Mouse (Mus musculus) T-helper 2 cell (primary cell): ENCODE measurements around the gene Svs1.

Experiments used
- in situ Hi-C: fragments of 300-600 bp; cut with MboI, MseI; formaldehyde crosslinking; loops from one replicate; pipeline ENCODE4 v1.15.1; 2025; ENCODE audit warnings: high pct_unique_total_duplicates

Gene Svs1

DNA sequence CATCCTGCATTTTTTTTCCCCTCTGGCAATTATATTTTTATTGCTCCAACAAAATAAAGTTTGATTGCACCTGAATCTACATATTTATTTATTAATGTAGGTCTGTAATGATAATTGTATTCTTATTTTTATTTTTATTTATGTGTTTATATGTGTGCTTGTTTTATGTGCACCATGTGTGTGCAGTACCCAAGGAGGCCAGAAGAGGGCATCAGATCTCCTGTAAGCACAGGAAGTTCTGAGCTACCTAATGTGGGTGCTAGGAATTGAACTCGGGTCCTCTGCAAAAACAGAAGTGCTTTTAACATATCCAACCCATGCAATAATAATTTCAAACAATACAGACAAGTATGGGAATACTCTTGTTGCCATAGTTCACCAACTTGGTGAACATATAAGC lies 23.0 kb downstream of the Svs1 start:
- in situ Hi-C loops, result no loop called here

DNA sequence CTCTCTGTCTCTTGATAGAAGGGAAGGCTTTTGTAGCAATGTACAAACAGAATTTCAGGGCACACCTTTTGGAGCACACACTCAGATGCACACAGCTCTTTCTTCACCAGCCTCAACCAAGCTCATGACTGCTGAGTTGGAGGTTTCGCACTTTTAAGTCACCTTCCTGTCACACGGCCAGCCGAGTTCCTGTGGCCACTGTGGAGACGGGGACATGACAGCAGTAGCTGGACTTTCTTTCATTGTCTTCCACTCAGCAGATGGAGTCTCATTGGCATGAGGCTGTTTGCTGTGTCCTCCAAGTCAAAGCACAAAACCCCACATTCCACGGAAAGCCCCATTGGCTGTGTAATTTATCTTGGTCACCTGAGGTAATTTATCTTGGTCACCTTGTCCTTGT lies 24.5 kb downstream of the Svs1 start:
- in situ Hi-C loops, result no loop called here

DNA sequence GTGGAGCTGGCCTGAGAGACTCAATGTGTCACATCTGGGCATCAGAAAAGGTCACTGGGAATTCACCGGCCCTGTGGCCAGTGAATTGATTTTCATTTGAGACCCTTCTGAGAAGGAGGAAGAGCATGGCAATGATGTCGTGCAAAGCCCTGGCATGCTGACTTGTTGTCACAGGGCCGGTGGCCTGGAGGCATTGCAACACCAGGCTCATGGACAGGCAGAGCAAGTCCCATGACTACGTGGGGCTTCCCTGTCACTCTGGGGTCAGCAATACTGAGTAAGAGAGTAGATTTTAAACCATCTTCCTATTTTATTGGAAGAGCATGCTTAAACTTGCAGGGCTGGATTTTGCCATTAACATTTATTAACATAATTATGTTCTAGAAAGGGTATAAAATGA lies 26.4 kb downstream of the Svs1 start:
- in situ Hi-C loops, result no loop called here

DNA sequence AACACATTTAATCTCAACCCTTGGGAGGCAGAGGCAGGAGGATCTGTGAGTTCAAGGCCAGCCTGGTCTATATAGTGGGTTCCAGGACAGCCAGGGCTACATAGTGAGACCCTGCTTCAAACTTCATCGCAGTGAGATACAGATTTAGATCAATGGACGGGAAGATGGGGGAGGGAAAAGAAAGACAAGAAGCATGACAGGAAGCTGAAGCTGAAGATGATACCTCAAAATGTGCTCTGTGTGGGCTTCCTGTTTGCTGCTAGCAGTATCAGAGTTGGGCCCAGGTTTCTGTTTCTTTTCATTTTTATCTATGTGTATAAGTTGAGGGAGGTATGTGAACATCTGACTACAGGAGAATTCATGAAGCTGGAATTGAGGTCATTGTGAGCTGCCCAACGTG lies 26.8 kb downstream of the Svs1 start:
- in situ Hi-C loops, result no loop called here

DNA sequence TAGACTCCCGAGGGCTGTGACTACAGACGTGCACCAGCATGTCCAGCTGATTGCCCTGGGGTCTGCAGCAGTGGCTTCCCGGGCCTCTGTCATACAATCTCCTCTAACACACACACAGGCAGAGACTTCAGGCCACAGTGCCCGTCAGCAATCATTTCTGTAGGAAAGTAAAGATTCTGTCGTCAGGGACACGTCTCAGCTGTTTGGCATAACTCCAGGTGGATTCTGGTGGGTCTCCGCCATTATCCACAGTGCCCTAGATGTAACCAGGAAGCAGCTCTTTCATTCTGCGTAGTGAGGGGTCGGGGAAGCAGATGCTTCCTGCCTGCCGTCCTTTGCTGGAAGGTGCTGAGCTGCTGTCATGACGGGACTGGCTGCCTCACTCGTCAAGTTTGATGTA lies 30.5 kb downstream of the Svs1 start:
- in situ Hi-C loops, result no loop called here

DNA sequence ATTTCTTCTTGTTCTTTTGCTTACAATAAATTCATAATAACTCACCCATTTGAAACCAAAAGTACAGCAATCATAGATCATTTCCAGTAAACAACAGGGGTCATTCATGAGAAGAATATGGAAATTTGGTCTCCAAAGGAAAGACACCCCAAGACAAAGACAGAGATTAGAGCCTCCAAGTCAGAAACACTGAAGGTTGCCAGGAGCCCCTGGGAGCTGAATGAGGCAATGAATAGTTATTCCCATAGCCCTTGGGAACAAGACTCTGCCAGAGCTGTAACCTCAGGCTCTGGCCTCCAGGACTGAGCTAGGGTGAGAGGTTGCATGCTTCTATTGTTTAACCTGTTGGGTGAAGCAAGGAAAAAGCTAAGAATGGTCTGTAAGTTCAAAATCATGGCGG lies 32.7 kb downstream of the Svs1 start:
- in situ Hi-C loops, result no loop called here

DNA sequence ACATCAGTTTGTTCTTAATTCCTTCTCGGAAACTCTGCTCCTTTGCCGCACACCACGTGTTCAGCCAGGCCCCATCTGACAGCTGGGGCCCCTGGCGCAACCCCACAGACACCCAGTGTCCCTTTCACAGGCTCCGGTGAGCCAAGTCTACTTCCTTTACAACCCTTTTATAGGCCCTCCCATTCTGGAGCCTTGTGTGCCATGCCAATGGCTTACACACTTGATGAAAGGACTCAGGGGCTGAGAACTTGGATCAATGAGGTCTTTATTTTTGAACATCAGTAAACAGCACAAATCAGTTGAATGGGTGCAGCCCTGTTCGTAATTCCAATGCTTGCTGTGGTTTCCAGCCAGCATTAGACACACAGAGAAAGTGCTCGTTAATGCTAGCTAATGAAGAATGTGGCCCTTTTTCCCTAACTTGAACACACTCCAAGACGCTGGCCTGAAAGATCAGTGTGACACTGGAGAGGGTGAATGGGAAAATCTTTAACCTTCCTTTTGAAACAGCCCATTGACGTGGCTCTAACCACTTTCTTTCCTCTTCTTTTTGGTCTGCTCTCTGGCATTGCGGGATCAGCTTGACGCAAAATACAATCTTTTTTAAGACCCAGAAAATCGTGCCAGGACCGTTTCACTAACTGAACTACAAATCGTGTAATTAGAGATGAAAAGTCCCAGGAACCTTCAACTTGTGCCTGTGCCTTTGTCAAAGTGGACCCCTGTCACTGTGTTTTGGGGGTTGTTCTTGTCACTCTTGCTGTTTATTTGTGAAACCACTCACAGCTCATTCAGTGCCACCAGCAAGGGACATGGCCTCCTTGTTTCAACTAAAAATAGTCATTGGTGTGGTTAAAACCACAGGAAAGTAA lies 34.7 kb downstream of the Svs1 start:
- in situ Hi-C loops, result no loop called here

DNA sequence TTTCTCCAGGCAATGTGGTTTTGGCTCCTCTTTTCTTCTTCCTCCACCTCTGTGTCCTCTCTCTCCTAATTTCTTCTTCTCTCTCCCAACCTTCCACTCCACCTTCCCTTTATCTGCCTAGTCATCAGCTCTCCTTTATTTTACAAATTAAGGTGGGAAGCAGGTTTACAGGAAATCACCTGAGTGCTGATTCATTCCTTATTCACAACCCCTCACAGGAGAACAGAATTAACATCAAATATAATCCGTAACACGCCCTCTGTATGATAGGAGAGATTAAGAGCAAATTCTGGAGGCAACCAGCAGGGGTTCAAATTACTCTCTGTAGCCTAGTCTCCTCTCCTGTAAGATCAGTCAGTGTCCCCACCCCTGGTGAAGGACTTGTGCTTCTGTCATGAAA lies 35.7 kb downstream of the Svs1 start:
- in situ Hi-C loops, result no loop called here

DNA sequence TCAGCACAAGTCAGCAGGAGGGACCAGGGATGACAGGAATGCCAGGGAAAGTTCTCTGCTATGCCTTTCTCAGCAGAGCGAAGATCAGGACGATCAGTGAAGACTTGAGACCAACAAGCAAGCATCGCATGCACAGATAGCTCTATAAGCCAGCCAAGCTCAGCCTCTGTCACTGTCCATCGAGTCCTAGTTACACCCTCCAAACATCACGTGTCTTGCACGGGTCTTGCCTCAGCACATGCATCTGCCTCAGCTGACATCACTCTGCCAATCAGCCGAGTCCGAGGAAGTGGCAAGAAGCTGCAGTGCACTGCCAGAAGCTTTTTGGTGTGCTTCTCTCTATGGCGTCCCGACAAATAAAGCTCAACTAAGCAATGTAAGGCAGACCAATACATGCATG lies 36.7 kb downstream of the Svs1 start:
- in situ Hi-C loops, result no loop called here

DNA sequence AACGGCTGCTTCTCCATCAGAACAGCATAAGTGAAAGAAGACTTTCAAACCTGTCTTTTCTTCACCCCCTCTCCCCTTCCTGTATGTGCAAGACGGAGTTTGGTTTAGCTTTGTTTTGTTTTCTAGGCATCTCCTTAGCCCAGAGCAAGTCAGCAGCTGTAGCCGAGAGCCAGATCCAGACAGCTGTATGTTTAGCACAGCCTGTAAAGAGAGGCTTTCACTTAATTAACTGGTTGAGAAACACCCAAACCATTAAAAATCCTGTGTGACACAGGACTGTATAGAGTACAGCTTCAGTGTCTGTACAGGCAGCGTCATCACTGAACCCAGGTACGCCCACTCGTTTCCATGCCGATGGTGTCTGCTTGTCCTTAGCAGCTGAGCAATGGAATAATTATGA lies 38.6 kb downstream of the Svs1 start:
- in situ Hi-C loops, result no loop called here

DNA sequence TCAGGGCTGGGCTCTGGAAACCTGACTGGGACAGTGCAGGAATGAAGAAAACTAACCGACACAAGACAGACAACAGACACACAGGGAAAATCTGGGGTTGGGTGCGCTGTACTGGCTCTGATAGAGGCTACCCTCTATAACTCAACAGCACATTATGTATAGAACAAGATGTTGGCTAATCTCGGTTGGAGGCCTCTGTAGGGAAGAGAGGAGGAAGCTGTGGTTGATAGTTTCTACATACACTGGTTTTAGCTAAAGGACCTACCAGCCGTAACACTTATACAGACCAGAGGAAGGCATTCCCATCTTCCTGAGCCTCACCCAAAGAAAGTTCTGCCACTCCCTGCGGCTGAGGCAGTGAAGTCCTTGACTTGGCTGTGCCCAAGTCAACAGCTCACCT lies 39.8 kb downstream of the Svs1 start:
- in situ Hi-C loops, result no loop called here

DNA sequence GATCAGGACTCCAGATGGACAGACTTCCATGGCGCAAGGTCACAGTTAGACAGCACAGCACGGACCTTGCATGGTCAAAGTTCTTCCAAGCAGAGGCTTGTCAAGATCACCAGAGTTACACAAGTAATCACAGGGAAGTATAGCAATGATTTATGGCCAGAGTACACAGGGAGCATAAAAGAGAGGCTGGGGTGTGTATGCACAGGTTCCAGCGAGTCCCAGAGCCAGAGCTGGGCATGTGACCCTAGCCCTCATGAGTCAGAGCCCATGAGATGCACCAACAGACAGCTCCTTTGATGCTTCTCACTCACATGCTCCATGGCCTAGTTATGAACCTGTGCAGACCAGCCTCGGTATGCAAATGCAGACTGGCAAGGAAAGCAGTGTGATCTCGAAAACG lies 41.4 kb downstream of the Svs1 start:
- in situ Hi-C loops, result no loop called here

DNA sequence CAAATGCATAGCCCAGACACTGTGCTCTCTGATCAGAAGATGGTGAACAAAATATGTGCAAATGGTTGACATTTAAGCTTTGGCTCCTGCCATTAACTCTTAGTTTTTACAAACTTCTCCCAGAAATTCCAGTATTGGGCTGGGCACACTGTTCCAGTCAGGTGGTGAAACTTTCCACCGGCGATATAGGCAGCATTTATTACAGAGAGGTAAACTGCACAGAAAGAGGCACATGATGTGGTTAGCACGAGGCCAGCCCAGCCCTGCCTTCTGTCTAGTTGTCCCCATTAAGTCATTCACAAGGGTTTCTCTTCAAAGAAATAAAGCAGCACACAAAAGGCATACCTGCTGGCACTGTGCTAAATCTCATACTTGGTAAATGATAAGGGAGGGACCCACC lies 42.0 kb downstream of the Svs1 start:
- in situ Hi-C loops, result no loop called here

DNA sequence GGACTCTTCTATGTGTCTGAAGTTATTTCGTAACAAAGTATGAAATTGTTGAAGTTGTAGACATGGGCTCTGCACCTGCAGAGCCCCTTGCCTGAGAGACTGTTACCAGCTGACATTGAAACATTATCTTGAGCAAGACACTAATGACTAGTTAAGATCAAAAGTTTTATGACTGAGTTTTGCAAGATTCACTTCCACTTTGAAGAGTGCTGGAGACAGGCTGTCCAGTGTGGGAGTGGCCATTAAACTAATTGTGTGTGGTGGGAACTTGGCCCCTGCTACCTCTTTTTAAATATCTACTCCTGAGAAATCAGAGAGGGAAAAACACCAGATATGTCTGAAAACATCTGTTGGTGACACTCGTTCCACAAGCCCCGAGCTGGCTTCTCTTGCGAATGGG lies 44.6 kb downstream of the Svs1 start:
- in situ Hi-C loops, result no loop called here

DNA sequence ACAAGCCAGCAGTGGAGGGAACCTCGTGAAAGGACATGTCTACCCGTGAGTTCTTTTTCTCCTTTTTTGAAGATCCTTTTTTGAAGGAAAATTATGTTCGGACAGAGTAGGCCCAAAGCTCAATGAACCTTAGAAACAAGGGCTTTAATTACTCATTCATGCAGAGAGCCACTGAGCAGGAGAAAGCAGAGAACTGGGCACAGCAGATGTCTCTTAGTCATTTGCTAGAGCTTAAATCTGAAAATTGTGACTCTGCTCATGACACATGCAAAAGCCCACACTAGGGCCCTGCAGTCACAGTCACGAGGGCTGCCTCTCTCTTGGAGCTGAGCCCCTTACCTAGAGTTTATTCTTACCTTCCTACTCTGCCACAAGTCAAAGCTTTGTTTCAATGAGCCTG lies 46.1 kb downstream of the Svs1 start:
- in situ Hi-C loops, result no loop called here

DNA sequence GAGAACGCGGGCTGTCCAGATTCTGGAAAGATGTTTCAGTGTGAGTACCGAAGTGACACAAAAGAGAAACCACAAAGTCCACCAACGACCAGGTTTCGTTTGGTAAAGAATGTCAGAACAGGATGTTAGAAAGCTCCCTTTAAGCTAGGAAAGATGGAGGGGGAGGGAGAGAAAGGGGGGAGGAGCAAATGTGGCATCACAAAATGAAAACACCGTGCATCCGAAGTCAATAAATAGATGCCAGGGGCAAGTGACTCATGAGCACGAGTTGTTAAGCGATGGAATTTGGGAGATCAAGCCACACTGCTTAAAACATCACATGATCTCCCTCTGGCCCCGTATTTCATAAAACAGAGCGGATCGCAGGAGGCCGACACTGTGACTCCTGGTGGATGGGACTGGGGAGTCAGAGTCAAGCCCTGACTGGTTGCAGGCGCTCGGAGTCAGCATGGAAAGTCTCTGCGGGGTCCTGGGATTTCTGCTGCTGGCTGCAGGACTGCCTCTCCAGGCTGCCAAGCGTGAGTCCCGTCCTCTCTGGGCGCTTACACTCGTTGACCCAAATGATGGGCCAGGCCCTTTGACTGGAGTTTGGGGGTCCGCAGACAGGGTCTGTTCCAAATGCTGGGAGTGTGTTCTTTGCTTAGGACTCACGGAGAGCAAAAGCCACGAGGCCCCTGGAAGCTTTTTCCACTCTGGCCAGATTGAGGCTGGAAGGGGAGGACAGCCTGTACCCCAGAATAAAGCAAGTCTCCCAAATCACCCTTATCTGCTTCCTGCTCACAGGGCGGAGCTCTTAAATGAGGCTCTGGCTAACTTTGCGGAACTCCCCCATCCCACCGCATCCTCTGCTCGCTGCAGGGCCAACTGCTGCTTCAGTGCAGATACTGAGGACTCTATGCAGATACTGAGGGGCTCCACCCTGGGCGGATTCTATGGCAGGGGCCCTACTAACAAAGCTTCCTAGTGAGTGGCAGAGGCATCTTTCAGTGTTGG lies 49.9 kb downstream of the Svs1 start, which contains the start of gene Gpnmb:
Gpnmb (plus strand) TSS at position 272 of the 993 bp plus-strand sequence.
- in situ Hi-C loops, result no loop called here

DNA sequence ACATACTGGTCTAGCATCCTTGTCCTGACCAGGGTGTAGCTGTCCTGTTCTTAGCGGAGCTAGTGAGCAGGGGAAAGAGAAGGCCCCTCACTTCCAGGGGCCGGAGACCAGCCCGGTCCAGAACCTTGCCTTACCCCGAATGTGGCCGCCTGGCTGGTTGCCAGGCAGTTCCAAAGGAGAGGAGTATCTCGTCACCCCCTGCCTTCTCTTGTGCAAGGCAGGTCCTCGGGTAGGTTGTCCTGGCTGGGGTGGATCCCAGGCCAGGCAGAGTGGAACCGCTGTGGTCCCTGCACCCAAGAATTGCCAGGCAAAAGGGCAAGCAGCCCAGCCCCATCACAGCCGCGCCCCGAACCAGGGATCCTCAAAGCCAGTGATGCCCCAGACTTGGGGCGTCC lies 50.6 kb downstream of the Svs1 start:
- in situ Hi-C loops, result no loop called here

DNA sequence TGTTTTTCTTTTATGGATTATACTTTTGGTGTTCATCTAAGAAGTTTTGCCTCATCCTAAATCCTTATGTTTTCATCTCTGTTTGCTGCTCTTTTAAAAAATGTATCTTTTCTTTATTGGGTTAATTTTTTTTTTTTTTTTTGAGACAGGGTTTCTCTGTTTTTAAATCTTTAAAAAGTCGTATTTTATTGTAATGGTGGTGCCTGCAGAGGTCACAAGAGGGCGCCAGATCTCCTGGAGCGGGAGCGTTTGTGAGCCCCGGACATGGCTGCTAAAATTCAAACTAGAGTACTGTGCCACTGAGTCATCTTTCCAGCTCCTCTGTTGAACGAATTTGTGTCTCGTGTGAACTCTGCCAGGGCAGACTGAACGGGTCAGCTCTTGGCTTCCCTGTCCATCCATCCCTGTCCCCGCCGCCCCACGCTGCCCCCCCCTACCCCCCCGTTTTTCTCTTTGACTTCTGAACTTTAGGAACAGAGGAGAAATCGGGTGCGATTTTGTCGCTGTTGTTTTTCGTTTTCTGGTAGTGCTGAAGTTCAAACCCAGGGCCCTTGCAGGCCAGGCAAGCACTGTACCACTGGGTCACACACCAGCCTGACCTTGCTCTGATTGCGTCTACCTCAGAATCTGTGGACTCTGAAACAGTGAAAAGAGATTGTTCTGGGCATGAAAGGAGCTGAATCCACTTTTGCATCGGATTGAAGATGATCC lies 53.0 kb downstream of the Svs1 start:
- in situ Hi-C loops, result loop anchor here (10.0 kb wide), 1 partner anchor 175 kb away; the partner anchor contains the start of gene Igf2bp3
